Mouse (Mus musculus): ENCODE data around the gene Elovl3.

DNA sequence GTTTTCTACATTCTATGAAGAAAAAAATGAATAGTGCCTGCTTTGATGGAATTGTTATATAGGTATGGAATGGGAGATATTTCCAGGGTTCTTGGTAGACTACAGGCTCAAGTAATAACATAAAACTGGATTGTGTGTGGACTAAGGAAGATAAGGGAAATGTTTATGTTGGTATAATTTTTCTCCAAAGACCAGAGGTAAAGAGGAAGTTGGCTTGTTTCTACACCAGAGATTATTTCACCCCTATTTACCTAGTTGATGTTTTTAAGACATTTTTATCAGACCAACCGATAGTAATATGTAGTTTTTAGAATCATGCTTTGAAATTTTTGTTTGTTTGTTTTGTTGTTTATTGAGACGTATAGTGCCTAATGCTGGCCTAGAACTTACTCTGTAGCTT, 48.6 kb downstream of the Elovl3 start:
- no peak for TF ChIP-seq MAX (IDR thresholded peaks at IDR 0.05)
- no peak for TF ChIP-seq MYOD1 (IDR thresholded peaks at IDR 0.05; ENCODE audit: control insufficient read depth, insufficient read length, low read depth)
- no peak for TF ChIP-seq CEBPB (IDR thresholded peaks at IDR 0.05; ENCODE audit: low read depth)
- TF ChIP-seq CTCF (IDR thresholded peaks at IDR 0.05; ENCODE audit: control insufficient read depth, insufficient read depth, insufficient read length): no peak

Data from C2C12 (cell line).